Mouse (Mus musculus) fat pad, adult 2 months (tissue): Measurements from ENCODE around the gene Apof.
"Not testable (repeated sequence)": the region's sequence is repeated elsewhere in the genome, so short reads cannot be mapped to it uniquely, and the experiment has no call there.

Experiments
- DNase-seq: peaks from one replicate; pipeline ENCODE4 v3.0.0-alpha.2; 2011; ENCODE audit warnings: low read depth, low spot score; ENCODE audit errors: extremely low read depth

Apof gene

GRCm38 (mm10) chr10:128256328-128256727 is 12.1 kb upstream of the Apof start:
- no peak for DNase-seq

GRCm38 (mm10) chr10:128258953-128259352 is 9.5 kb upstream of the Apof start:
- no peak for DNase-seq

- no peak for DNase-seq
Observed at GRCm38 (mm10) chr10:128259946-128260345, 8.5 kb upstream of the Apof start.

GRCm38 (mm10) chr10:128260376-128260775 is 8.1 kb upstream of the Apof start:
- not testable (repeated sequence) for DNase-seq

- DNase-seq, result no peak
Observed at GRCm38 (mm10) chr10:128262300-128262699, 6.2 kb upstream of the Apof start.

- DNase-seq, result no peak
Observed at GRCm38 (mm10) chr10:128263393-128264310, 4.8 kb upstream of the Apof start.

GRCm38 (mm10) chr10:128269206-128269910 is 887 bp downstream of the Apof start:
- no peak for DNase-seq

GRCm38 (mm10) chr10:128270287-128270841 is 1.9 kb downstream of the Apof start, which contains the start of gene Stat2:
Stat2 (plus strand) TSS chr10:128270559.
- DNase-seq, result peak; percentile 84

- DNase-seq, result no peak
Observed at GRCm38 (mm10) chr10:128270866-128271265, 2.4 kb downstream of the Apof start.

- DNase-seq, result no peak
Observed at GRCm38 (mm10) chr10:128271883-128272282, 3.4 kb downstream of the Apof start.

- not testable (repeated sequence) for DNase-seq
Observed at GRCm38 (mm10) chr10:128272819-128273439, 4.5 kb downstream of the Apof start.

GRCm38 (mm10) chr10:128275374-128275773 is 6.9 kb downstream of the Apof start:
- not testable (repeated sequence) for DNase-seq

- DNase-seq, result no peak
Observed at GRCm38 (mm10) chr10:128278158-128278557, 9.7 kb downstream of the Apof start.

GRCm38 (mm10) chr10:128280943-128281342 is 12.5 kb downstream of the Apof start:
- no peak for DNase-seq

- DNase-seq, result no peak
Observed at GRCm38 (mm10) chr10:128281682-128282081, 13.2 kb downstream of the Apof start.

GRCm38 (mm10) chr10:128282886-128283450 is 14.5 kb downstream of the Apof start:
- no peak for DNase-seq

- DNase-seq, result no peak
Observed at GRCm38 (mm10) chr10:128283604-128284579, 15.4 kb downstream of the Apof start.

GRCm38 (mm10) chr10:128290594-128290993 is 22.1 kb downstream of the Apof start:
- peak; percentile 23 for DNase-seq

GRCm38 (mm10) chr10:128296370-128297090 is 28.1 kb downstream of the Apof start:
- no peak for DNase-seq
